Mouse (Mus musculus) forebrain, embryonic 16.5 days (tissue): ENCODE measurements around the gene L3mbtl1. TPM values are rescaled to one million over a fixed set of nuclear protein-coding genes. Genes with fewer than 3 reads are reported as not detected.

Experiments
- ATAC-seq: fragments of 200-750 bp; cut with Nextera tagmentation; 2 replicates; pipeline ENCODE4 v1.8.0; 2017; ENCODE audit warnings: mild to moderate bottlenecking, moderate library complexity
- H3K27ac ChIP-seq: fragments of 300-500 bp; sonication (generic); 2 replicates; pipeline ENCODE4 v1.5.1; 2014; ENCODE audit warnings: low read length, control low read depth
- H3K27me3 ChIP-seq: fragments of 300-500 bp; sonication (generic); replicated peaks from 2 replicates; pipeline ENCODE4 v1.6.1; 2014; ENCODE audit warnings: low read length; ENCODE audit not compliant: control insufficient read depth, insufficient read depth
- H3K36me3 ChIP-seq: fragments of 300-500 bp; sonication (generic); 2 replicates; pipeline ENCODE4 v1.6.1; 2014; ENCODE audit not compliant: control insufficient read depth, insufficient read depth
- H3K4me1 ChIP-seq: fragments of 300-500 bp; sonication (generic); replicated peaks from 2 replicates; pipeline ENCODE4 v1.6.1; 2014; ENCODE audit warnings: low read length; ENCODE audit not compliant: control insufficient read depth, insufficient read depth
- H3K4me2 ChIP-seq: fragments of 300-500 bp; sonication (generic); 2 replicates; pipeline ENCODE4 v1.6.1; 2014; ENCODE audit warnings: mild to moderate bottlenecking, low read length, control low read depth
- H3K4me3 ChIP-seq: fragments of 300-500 bp; sonication (generic); replicated peaks from 2 replicates; pipeline ENCODE4 v1.5.1; 2014; ENCODE audit warnings: mild to moderate bottlenecking, low read length, control low read depth
- H3K9ac ChIP-seq: fragments of 300-500 bp; sonication (generic); replicated peaks from 2 replicates; pipeline ENCODE4 v1.6.1; 2014; ENCODE audit warnings: low read depth, low read length, control low read depth
- H3K9me3 ChIP-seq: fragments of 300-500 bp; sonication (generic); 2 replicates; pipeline ENCODE4 v1.6.1; 2016; ENCODE audit warnings: low read length; ENCODE audit not compliant: control insufficient read depth
- WGBS: fragments of 180-500 bp; shearing (Covaris S2); extraction: QIAGEN DNeasy Blood & Tissue Kit; methylation state at CpG from one replicate; pipeline ENCODE4 v1.1.7; 2014; 5-methylcytosine and 5-hydroxymethylcytosine counted together
- polyA plus RNA-seq: library from polyadenylated mRNA; unstranded; fragments of >200 nt; fragmentation: Nextera tagmentation; extraction: Ambion mirVana; gene quantifications from 2 replicates; pipeline ENCODE4 v1.2.1, GENCODE M21; 2015

Gene L3mbtl1
- polyA plus RNA-seq, 1 experiment from 2014 or later, result 2.1 TPM

GRCm38 (mm10) chr2:162961321-162961720 lies 18.0 kb downstream of the L3mbtl1 start:
- WGBS, result 68% methylated on average over 9 of the region's 10 CpGs
- Histone ChIP-seq H3K4me3 (no peak overlapping the region), H3K27me3 (no peaks in the 10 kb centered on the region), H3K27ac (no peak overlapping the region), H3K36me3 (no peaks in the 10 kb centered on the region), H3K4me1 (no peaks in the 10 kb centered on the region), H3K9ac (no peak overlapping the region), H3K4me2 (no peak overlapping the region), H3K9me3 (no peaks in the 10 kb centered on the region)
- ATAC-seq, result no peak

GRCm38 (mm10) chr2:162966734-162967133 lies 23.5 kb downstream of the L3mbtl1 start:
- no peaks in the 10 kb centered on the region for H3K9me3 ChIP-seq
- 96% methylated on average over 2 of the region's 2 CpGs for WGBS
- no peak for ATAC-seq
- no peaks in the 10 kb centered on the region for H3K36me3 ChIP-seq
- no peak overlapping the region for H3K4me2 ChIP-seq
- no peak overlapping the region for H3K4me3 ChIP-seq
- no peak overlapping the region for H3K9ac ChIP-seq
- H3K27ac ChIP-seq, result no peak overlapping the region
- H3K4me1 ChIP-seq, result no peaks in the 10 kb centered on the region
- H3K27me3 ChIP-seq, result no peaks in the 10 kb centered on the region

- H3K27ac ChIP-seq, result no peak overlapping the region
- no peak for ATAC-seq
- H3K4me1 ChIP-seq, result peaks cover under 1% of the 10 kb centered on the region
- H3K4me3 ChIP-seq, result no peak overlapping the region
- WGBS, result 12% methylated on average over 5 of the region's 5 CpGs
- H3K27me3 ChIP-seq, result no peaks in the 10 kb centered on the region
- no peaks in the 10 kb centered on the region for H3K36me3 ChIP-seq
- no peaks in the 10 kb centered on the region for H3K9me3 ChIP-seq
- H3K4me2 ChIP-seq, result no peak overlapping the region
- H3K9ac ChIP-seq, result no peak overlapping the region
Observed at GRCm38 (mm10) chr2:162968357-162968756, 25.1 kb downstream of the L3mbtl1 start.

- ATAC-seq, result no peak
Observed at GRCm38 (mm10) chr2:162969101-162969500, 25.8 kb downstream of the L3mbtl1 start.

DNA sequence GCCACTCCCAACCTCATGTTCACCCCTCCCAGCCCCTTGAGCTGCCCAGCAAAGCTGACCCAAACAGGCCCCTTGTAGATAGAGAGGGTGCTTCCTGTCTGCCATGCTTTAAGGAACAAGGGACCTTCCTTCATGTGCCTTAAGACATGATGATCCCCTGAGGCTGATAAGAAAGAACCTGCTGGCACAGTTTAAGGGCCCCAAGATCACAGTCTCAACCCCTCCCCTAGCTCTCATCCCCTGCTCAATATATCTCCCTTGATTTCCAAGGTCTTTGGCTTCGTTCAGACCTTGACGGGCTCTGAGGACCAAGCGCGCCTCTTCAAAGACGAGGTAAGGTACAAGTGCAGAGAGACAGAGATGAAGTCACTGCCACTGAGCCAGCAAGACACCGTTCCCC lies 27.6 kb downstream of the L3mbtl1 start:
- H3K4me3 ChIP-seq, result no peak overlapping the region
- no peaks in the 10 kb centered on the region for H3K27me3 ChIP-seq
- H3K9me3 ChIP-seq, result no peaks in the 10 kb centered on the region
- H3K36me3 ChIP-seq, result no peaks in the 10 kb centered on the region
- no peak overlapping the region for H3K9ac ChIP-seq
- WGBS, result 85% methylated on average over 6 of the region's 6 CpGs
- no peak overlapping the region for H3K4me2 ChIP-seq
- no peak for ATAC-seq
- no peak overlapping the region for H3K27ac ChIP-seq
- H3K4me1 ChIP-seq, result peaks cover 19% of the 10 kb centered on the region

More at GRCm38 (mm10) chr2:162969101-162969500, 25.8 kb downstream of the L3mbtl1 start:
- Histone ChIP-seq H3K9ac (no peak overlapping the region), H3K27me3 (no peaks in the 10 kb centered on the region), H3K4me2 (no peak overlapping the region), H3K36me3 (no peaks in the 10 kb centered on the region), H3K4me1 (peaks cover 7% of the 10 kb centered on the region), H3K9me3 (no peaks in the 10 kb centered on the region), H3K4me3 (no peak overlapping the region), H3K27ac (no peak overlapping the region)
- WGBS, result 91% methylated on average over 3 of the region's 3 CpGs

GRCm38 (mm10) chr2:162972752-162973151 lies 29.5 kb downstream of the L3mbtl1 start:
- Histone ChIP-seq H3K4me1 (peaks cover 21% of the 10 kb centered on the region), H3K4me2 (no peak overlapping the region), H3K27ac (no peak overlapping the region), H3K36me3 (no peaks in the 10 kb centered on the region), H3K27me3 (no peaks in the 10 kb centered on the region), H3K4me3 (no peak overlapping the region), H3K9ac (no peak overlapping the region), H3K9me3 (no peaks in the 10 kb centered on the region)
- no peak for ATAC-seq
- 83% methylated on average over 7 of the region's 7 CpGs for WGBS

GRCm38 (mm10) chr2:162973206-162973605 lies 29.9 kb downstream of the L3mbtl1 start:
- Histone ChIP-seq H3K27ac (no peak overlapping the region), H3K9me3 (no peaks in the 10 kb centered on the region), H3K27me3 (no peaks in the 10 kb centered on the region), H3K36me3 (no peaks in the 10 kb centered on the region), H3K4me2 (no peak overlapping the region), H3K9ac (no peak overlapping the region), H3K4me1 (peaks cover 21% of the 10 kb centered on the region), H3K4me3 (no peak overlapping the region)
- no peak for ATAC-seq
- 69% methylated on average over 5 of the region's 5 CpGs for WGBS

DNA sequence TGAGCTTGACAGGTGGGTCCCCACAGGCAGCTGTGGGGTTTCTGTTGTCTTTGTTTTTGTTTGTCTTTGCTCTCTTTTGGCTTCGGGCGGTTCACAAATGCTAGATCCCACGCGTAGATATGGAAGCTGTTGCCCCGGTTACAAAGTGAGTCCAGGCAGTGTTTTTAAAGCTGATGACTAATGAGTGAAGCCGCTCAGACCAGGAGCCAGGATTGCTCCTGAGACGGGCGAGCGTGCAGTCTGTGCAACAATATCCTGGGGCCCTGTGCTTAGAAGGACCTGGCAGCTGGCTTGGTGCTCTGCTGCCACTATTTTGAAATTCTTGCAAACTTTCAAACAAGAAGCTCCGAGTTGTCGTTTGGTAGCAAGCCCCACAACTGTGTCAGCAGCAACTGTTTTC lies 30.4 kb downstream of the L3mbtl1 start:
- H3K4me3 ChIP-seq, result no peak overlapping the region
- H3K36me3 ChIP-seq, result no peaks in the 10 kb centered on the region
- no peak overlapping the region for H3K9ac ChIP-seq
- H3K27me3 ChIP-seq, result no peaks in the 10 kb centered on the region
- H3K4me2 ChIP-seq, result no peak overlapping the region
- H3K27ac ChIP-seq, result no peak overlapping the region
- no peaks in the 10 kb centered on the region for H3K9me3 ChIP-seq
- H3K4me1 ChIP-seq, result peaks cover 21% of the 10 kb centered on the region
- peak; percentile 47; the same call in 1 of the 2 replicates for ATAC-seq
- WGBS, result 9% methylated on average over 11 of the region's 11 CpGs

GRCm38 (mm10) chr2:162975157-162975775 lies 32.0 kb downstream of the L3mbtl1 start:
- no peak overlapping the region; the same call in 1 of the 2 replicates for H3K27ac ChIP-seq
- ATAC-seq, result peak; percentile 86
- no peaks in the 10 kb centered on the region for H3K36me3 ChIP-seq
- H3K4me2 ChIP-seq, result no peak overlapping the region
- no peak overlapping the region for H3K9ac ChIP-seq
- no peak overlapping the region for H3K4me3 ChIP-seq
- H3K9me3 ChIP-seq, result no peaks in the 10 kb centered on the region
- no peaks in the 10 kb centered on the region for H3K27me3 ChIP-seq
- 53% methylated on average over 11 of the region's 11 CpGs for WGBS
- peaks cover 21% of the 10 kb centered on the region for H3K4me1 ChIP-seq

DNA sequence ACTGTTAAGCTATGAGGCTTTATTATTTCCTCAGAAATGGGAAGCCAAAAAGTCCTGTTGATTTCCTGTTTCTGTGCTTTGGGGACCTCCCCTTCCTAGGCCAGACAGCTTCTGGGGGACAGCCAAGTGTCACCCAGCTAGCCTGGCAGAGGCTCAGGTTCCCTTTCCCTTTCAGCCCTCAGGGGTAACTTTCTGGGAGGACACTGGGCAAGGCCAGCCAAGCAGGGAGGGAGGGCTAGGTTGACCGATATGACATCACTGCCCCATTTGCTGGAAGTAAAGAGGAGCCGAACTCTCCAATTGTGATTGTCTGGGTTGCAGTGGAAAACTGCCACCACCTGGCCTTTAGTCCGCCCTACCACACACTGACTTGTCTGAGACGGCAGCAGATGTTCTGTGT lies 32.7 kb downstream of the L3mbtl1 start:
- Histone ChIP-seq H3K9ac (no peak overlapping the region), H3K4me3 (no peak overlapping the region), H3K9me3 (no peaks in the 10 kb centered on the region), H3K36me3 (no peaks in the 10 kb centered on the region), H3K4me1 (peaks cover 21% of the 10 kb centered on the region), H3K4me2 (no peak overlapping the region), H3K27me3 (no peaks in the 10 kb centered on the region), H3K27ac (no peak overlapping the region)
- WGBS, result 50% methylated on average over 4 of the region's 4 CpGs
- 0 out of 2 replicates have a peak, but pooled peaks have one; percentile 34 for ATAC-seq
